Mouse (Mus musculus): ENCODE data around the gene Tmed6. TPM values are rescaled to one million over a fixed set of nuclear protein-coding genes. Genes with fewer than 3 reads are reported as not detected.
A peak's percentile ranks its signal among the peaks of the same experiment; 100 is the strongest.
"Not testable (repeated sequence)": the region's sequence is repeated elsewhere in the genome, so short reads cannot be mapped to it uniquely, and the experiment has no call there.

The Tmed6 gene
- polyA plus RNA-seq, 1 experiment: 108 TPM

- Histone ChIP-seq H3K27me3 (ENCODE audit: control insufficient read depth, insufficient read depth, low read length) (no peaks in the 10 kb centered on the region), H3K4me1 (ENCODE audit: control insufficient read depth, insufficient read depth, low read length) (peaks cover 15% of the 10 kb centered on the region), H3K36me3 (ENCODE audit: control insufficient read depth, insufficient read depth, low read length) (no peaks in the 10 kb centered on the region), H3K4me3 (ENCODE audit: control insufficient read depth, low read depth, low read length) (no peak overlapping the region), H3K27ac (ENCODE audit: control insufficient read depth, insufficient read depth, low read depth, low read length) (no peak overlapping the region)
- TF ChIP-seq POLR2A (IDR thresholded peaks at IDR 0.05; ENCODE audit: control insufficient read depth, low read depth, low read length) (no peak), CTCF (IDR thresholded peaks at IDR 0.05; ENCODE audit: control insufficient read depth, insufficient read depth, insufficient replicate concordance, low read depth, low read length) (no peak)
Observed at GRCm38 (mm10) chr8:107109816-107110435, 44.5 kb upstream of the Tmed6 start.

- H3K36me3 ChIP-seq (ENCODE audit: control insufficient read depth, insufficient read depth, low read length): no peaks in the 10 kb centered on the region
- peaks cover 9% of the 10 kb centered on the region for H3K4me1 ChIP-seq (ENCODE audit: control insufficient read depth, insufficient read depth, low read length)
- no peak for TF ChIP-seq CTCF (IDR thresholded peaks at IDR 0.05; ENCODE audit: control insufficient read depth, insufficient read depth, insufficient replicate concordance, low read depth, low read length)
- no peak for TF ChIP-seq POLR2A (IDR thresholded peaks at IDR 0.05; ENCODE audit: control insufficient read depth, low read depth, low read length)
- H3K27ac ChIP-seq (ENCODE audit: control insufficient read depth, insufficient read depth, low read depth, low read length): no peak overlapping the region
- H3K4me3 ChIP-seq (ENCODE audit: control insufficient read depth, low read depth, low read length): peak overlapping the region; percentile 21
- H3K27me3 ChIP-seq (ENCODE audit: control insufficient read depth, insufficient read depth, low read length): no peaks in the 10 kb centered on the region
Observed at GRCm38 (mm10) chr8:107108978-107109720, 43.7 kb upstream of the Tmed6 start.

GRCm38 (mm10) chr8:107108089-107108488 lies 42.6 kb upstream of the Tmed6 start:
- H3K4me3 ChIP-seq (ENCODE audit: control insufficient read depth, low read depth, low read length): peak overlapping the region; percentile 11; the same call in 1 of the 2 replicates
- not testable (repeated sequence) for H3K36me3 ChIP-seq (ENCODE audit: control insufficient read depth, insufficient read depth, low read length); H3K4me1 ChIP-seq (ENCODE audit: control insufficient read depth, insufficient read depth, low read length); H3K27ac ChIP-seq (ENCODE audit: control insufficient read depth, insufficient read depth, low read depth, low read length); H3K27me3 ChIP-seq (ENCODE audit: control insufficient read depth, insufficient read depth, low read length)

- no peaks in the 10 kb centered on the region for H3K27me3 ChIP-seq (ENCODE audit: control insufficient read depth, insufficient read depth, low read length)
- H3K4me3 ChIP-seq (ENCODE audit: control insufficient read depth, low read depth, low read length): no peak overlapping the region
- TF ChIP-seq POLR2A (IDR thresholded peaks at IDR 0.05; ENCODE audit: control insufficient read depth, low read depth, low read length): no peak
- TF ChIP-seq CTCF (IDR thresholded peaks at IDR 0.05; ENCODE audit: control insufficient read depth, insufficient read depth, insufficient replicate concordance, low read depth, low read length): peak; percentile 65; the same call in 1 of the 2 replicates
- H3K4me1 ChIP-seq (ENCODE audit: control insufficient read depth, insufficient read depth, low read length): peaks cover 3% of the 10 kb centered on the region
- no peak overlapping the region for H3K27ac ChIP-seq (ENCODE audit: control insufficient read depth, insufficient read depth, low read depth, low read length)
- no peaks in the 10 kb centered on the region for H3K36me3 ChIP-seq (ENCODE audit: control insufficient read depth, insufficient read depth, low read length)
Observed at GRCm38 (mm10) chr8:107104547-107104946, 39.1 kb upstream of the Tmed6 start.

- no peaks in the 10 kb centered on the region for H3K4me1 ChIP-seq (ENCODE audit: control insufficient read depth, insufficient read depth, low read length)
- no peaks in the 10 kb centered on the region for H3K36me3 ChIP-seq (ENCODE audit: control insufficient read depth, insufficient read depth, low read length)
- no peak for TF ChIP-seq CTCF (IDR thresholded peaks at IDR 0.05; ENCODE audit: control insufficient read depth, insufficient read depth, insufficient replicate concordance, low read depth, low read length)
- TF ChIP-seq POLR2A (IDR thresholded peaks at IDR 0.05; ENCODE audit: control insufficient read depth, low read depth, low read length): no peak
- H3K27ac ChIP-seq (ENCODE audit: control insufficient read depth, insufficient read depth, low read depth, low read length): no peak overlapping the region
- H3K4me3 ChIP-seq (ENCODE audit: control insufficient read depth, low read depth, low read length): no peak overlapping the region
- H3K27me3 ChIP-seq (ENCODE audit: control insufficient read depth, insufficient read depth, low read length): no peaks in the 10 kb centered on the region
Observed at GRCm38 (mm10) chr8:107100635-107101034, 35.2 kb upstream of the Tmed6 start.

GRCm38 (mm10) chr8:107096366-107097036 lies 31.1 kb upstream of the Tmed6 start, which contains the start of gene Terf2:
Terf2 (minus strand) TSS chr8:107096547.
- H3K27me3 ChIP-seq (ENCODE audit: control insufficient read depth, insufficient read depth, low read length): no peaks in the 10 kb centered on the region
- peak; percentile 45 for TF ChIP-seq POLR2A (IDR thresholded peaks at IDR 0.05; ENCODE audit: control insufficient read depth, low read depth, low read length)
- TF ChIP-seq CTCF (IDR thresholded peaks at IDR 0.05; ENCODE audit: control insufficient read depth, insufficient read depth, insufficient replicate concordance, low read depth, low read length): no peak
- H3K4me1 ChIP-seq (ENCODE audit: control insufficient read depth, insufficient read depth, low read length): no peaks in the 10 kb centered on the region; the same call in 1 of the 2 replicates

GRCm38 (mm10) chr8:107095717-107096365 lies 30.4 kb upstream of the Tmed6 start:
- H3K27ac ChIP-seq (ENCODE audit: control insufficient read depth, insufficient read depth, low read depth, low read length): peak overlapping the region; percentile 96
- H3K4me3 ChIP-seq (ENCODE audit: control insufficient read depth, low read depth, low read length): peak overlapping the region; percentile 99
- no peaks in the 10 kb centered on the region for H3K27me3 ChIP-seq (ENCODE audit: control insufficient read depth, insufficient read depth, low read length)
- no peaks in the 10 kb centered on the region; the same call in 1 of the 2 replicates for H3K4me1 ChIP-seq (ENCODE audit: control insufficient read depth, insufficient read depth, low read length)
- no peaks in the 10 kb centered on the region for H3K36me3 ChIP-seq (ENCODE audit: control insufficient read depth, insufficient read depth, low read length)
- TF ChIP-seq POLR2A (IDR thresholded peaks at IDR 0.05; ENCODE audit: control insufficient read depth, low read depth, low read length) (no peak; the same call in 1 of the 2 replicates), CTCF (IDR thresholded peaks at IDR 0.05; ENCODE audit: control insufficient read depth, insufficient read depth, insufficient replicate concordance, low read depth, low read length) (no peak)

More at GRCm38 (mm10) chr8:107096366-107097036, 31.1 kb upstream of the Tmed6 start, which contains the start of gene Terf2:
- Histone ChIP-seq H3K36me3 (ENCODE audit: control insufficient read depth, insufficient read depth, low read length) (no peaks in the 10 kb centered on the region), H3K4me3 (ENCODE audit: control insufficient read depth, low read depth, low read length) (peak within 1 kb of the TSS; percentile 99), H3K27ac (ENCODE audit: control insufficient read depth, insufficient read depth, low read depth, low read length) (peak within 1 kb of the TSS; percentile 96)

Data from testis, adult 2 months (tissue).